Mouse (Mus musculus) brain, adult 2 months (tissue): ENCODE data around the gene Zbtb7a.

Experiments used
- DNase-seq: peaks from one replicate; pipeline ENCODE4 v3.0.0; 2011; ENCODE audit warnings: low read depth, low spot score

The Zbtb7a gene

GRCm38 (mm10) chr10:81190236-81190911, 55.4 kb downstream of the Zbtb7a start:
- DNase-seq: no peak

DNA sequence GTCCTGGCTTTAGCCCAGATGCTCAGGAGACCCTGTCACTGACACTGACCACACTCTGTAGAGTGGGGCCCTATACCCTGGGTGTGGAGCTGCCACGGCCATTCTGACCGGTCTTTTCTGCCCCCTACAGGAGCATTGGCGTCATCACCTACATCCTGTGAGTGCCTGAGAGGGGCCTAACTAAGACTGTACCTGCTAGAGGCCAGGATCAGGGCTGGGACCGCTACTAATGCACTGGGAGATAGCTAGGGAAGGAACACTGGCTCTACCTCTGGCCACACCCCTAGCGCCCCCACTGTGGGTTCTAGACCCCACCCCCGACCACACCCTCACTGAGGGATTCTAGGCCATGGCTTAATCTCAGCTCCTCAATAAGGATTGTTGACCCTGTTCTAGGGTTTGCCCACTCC, 55.9 kb downstream of the Zbtb7a start:
- DNase-seq: no peak

GRCm38 (mm10) chr10:81191342-81191982, 56.4 kb downstream of the Zbtb7a start:
- no peak for DNase-seq

DNA sequence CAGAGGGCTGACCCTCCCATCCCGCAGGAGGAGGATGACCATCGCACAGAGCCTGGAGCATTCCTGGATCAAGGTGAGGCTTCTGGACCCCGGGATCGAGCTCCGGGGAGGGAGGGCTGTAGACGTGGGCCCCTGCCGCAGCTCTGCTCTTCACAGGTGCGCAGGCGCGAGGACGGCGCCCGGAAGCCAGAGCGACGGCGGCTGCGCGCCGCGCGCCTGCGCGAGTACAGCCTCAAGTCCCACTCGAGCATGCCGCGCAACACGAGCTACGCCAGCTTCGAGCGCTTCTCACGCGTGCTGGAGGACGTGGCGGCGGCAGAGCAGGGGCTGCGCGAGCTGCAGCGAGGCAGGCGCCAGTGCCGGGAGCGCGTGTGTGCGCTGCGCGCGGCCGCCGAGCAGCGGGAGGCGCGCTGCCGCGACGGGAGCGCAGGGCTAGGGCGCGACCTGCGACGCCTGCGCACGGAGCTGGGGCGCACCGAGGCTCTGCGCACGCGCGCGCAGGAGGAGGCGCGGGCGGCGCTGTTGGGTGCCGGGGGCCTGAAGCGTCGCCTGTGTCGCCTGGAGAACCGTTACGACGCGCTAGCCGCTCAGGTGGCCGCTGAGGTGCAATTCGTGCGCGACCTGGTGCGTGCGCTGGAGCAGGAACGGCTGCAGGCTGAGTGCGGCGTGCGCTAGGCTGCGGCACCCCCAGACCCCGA, 57.4 kb downstream of the Zbtb7a start:
- peak; percentile 95 for DNase-seq

GRCm38 (mm10) chr10:81192968-81193501, 58.0 kb downstream of the Zbtb7a start:
- peak; percentile 62 for DNase-seq

GRCm38 (mm10) chr10:81193991-81194774, 59.2 kb downstream of the Zbtb7a start:
- peak; percentile 52 for DNase-seq

GRCm38 (mm10) chr10:81195300-81195699, 60.3 kb downstream of the Zbtb7a start:
- DNase-seq: no peak

DNA sequence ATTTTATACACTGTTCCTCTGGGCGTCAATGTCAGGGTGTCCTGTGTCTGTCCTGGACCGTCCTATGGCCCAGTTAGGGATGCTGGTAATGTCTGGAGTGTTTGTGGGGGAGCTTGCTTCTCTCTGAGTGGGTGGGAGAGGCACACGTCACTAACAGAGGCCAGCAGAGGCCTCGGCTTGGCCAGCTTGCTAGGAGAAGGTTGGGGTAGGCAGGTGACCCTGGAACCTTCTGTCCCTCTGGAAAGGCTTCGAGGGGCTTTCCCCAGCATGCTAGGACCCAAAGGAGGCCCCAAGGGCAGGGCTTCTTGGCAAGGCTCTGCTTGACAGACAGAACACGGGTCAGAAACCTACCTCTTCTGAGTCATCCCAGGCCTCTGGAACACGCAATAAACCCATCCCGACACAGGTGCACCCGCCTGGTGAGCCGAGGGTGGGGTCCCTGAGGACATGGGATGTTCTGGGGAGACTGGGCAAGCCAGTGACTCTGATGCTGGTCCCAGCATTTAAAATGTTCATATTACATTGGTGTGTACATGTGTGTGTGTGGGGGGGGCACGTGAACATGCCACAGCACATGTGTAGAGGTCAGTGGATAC, 61.5 kb downstream of the Zbtb7a start:
- DNase-seq: no peak

DNA sequence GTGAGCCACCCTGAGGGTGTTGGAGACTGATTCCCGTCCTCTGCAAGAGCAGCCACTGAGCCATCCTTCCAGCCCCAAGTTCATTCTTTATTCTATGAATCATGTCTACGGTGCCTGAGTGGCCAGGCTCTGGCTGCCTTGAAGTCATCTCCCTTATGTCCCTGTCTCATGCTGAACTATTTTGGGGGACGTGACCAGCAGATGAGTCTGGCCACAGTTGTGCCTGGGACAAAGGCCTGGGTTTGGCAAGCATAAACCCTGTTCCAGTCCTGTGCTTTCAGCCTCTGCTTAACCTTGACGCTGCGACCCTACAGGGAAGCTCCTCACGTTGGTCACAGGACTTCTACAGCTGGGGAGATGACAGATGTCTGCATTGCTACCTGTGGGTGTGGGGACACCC, 62.3 kb downstream of the Zbtb7a start:
- no peak for DNase-seq

DNA sequence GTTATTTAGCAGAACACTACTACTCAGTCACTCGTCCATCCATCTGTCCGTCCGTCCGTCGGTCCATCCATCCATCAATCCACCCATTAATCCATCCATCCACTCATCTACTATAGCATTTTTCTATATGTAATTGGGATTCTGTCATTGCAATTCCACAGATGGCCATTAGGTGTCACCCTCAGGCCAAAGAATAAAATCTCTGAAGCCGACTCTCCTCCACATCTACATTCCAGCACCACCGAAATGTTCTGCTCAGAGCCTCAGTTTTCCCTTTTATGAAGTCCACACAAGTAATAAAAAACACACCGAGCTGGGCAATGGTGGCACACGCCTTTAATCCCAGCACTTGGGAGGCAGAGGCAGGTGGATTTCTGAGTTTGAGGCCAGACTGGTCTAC, 63.2 kb downstream of the Zbtb7a start:
- DNase-seq: peak; percentile 75

DNA sequence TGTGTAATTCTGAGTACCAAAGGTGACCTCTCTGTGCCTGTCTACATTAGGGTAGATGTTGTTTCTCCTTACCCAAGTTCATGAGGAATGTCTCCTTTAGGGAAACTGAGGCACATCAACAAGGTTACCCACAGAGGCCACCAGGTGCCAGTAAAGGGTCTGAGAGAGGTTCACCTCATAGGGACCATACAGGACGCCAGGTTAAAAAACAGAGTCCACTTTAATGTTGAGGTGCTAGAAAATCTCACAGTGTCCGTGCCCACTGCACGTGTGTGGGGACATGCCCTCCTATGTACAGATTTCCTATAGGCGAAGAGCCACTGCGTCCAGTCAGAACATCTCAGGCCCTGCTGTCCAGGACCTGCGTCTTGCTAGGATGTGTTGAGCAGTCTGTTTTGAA, 64.0 kb downstream of the Zbtb7a start:
- no peak for DNase-seq

- DNase-seq: no peak
These were observed 65.1 kb downstream of the Zbtb7a start for GRCm38 (mm10) chr10:81200141-81200540.

DNA sequence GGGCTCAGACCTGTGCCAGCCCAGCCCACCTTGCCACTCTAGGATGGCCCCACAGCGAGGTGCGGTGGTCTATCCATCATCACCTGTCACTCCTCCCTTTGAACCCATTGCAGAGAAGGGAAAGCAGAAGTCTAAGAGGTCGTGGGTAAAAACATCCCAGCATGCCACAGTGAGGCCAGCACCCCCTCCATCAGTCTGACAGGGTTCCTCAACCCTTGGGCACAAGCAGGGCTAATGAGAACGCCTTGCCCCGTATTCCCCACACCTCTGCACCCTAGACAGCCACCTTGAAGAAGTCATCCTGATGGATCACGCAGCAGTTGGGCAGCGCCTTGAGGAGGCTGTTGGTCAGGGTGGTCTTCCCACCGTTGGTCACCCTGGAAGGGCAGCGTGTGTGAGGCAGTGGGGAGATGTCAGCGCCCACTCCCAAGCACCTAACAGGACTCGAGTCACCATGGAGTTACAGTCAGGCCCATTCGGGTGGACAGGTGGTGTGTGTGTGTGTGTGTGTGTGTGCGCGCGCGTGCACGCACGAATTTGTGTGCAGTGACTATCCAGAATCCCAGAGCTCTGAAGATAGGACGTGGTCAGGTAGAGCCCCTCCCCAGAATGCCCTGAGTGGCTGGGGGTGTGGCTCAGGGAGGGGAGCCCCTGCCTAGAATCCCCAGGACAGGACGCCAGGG, 65.7 kb downstream of the Zbtb7a start:
- DNase-seq: no peak

DNA sequence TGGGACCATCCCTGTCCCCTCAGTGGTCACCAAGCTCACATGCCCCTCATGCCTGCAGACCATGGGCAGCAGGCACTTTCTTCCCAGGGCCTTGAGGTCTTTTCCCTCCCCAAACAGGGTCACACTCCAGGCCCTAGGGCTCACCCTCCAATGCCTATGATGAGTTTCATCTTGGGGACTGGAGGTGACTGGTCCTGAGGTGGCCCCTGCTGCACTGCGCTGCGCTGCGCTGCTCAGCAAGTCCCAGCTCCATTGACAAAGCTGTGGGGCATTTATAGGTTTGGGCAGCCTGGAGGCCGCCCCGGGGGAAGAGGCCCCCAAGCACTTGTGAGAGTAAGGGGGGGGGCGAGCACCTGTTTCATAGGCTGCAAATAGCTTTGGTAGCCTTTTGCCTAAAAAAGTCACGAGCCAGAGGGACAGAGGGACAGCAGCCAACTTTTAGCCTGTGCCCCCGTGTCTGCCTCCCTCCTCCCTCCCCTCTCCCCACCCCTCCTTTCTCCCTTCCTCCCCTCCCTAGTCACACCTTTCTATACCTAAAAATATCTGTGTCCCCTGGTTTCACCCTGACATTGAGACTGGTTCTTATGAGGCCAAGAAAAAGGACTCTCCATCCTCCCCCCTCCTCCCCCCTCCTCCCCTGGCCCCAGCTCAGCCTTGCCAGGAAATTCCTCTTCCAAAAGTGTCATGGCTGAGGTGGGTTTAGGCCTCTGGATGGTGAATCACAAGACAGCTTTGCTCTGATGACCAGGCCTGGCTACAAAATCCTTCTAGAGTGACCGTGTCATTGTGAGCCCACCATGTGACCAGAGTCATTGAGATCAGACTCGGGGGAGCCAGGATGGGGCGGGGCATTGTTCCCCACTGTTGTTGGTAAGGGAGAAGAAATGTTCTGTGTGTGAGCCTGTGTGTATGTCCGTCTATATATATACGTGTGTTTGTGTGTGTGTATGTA, 67.1 kb downstream of the Zbtb7a start, which contains the start of gene Nmrk2:
Nmrk2 (minus strand) TSS at position 245 of the 952 bp plus-strand sequence.
- DNase-seq: no peak
